Mouse (Mus musculus) kidney, adult 2 months (tissue): ENCODE data around the gene Ptprh.

Source experiments
- CTCF ChIP-seq: fragments of 200-500 bp; conservative IDR thresholded peaks from 2 replicates; pipeline ENCODE4 v1.5.1; 2011; ENCODE audit warnings: low read depth, mild to moderate bottlenecking, control low read depth, low read length, moderate library complexity, mixed read lengths; ENCODE audit not compliant: insufficient read depth, insufficient read length
- POLR2A ChIP-seq: fragments of 200-500 bp; IDR thresholded peaks from one replicate; pipeline ENCODE4 v1.6.1; 2011; ENCODE audit warnings: low read depth, low read length, control low read depth

GRCm38 (mm10) chr7:4653351-4653750 lies 49.5 kb upstream of the Ptprh start:
- TF ChIP-seq POLR2A (no peak), CTCF (no peak)
